Mouse (Mus musculus): ENCODE results near the gene Mrpl55.

- TF ChIP-seq HCFC1 (IDR thresholded peaks at IDR 0.05; ENCODE audit: borderline replicate concordance, insufficient read depth, low read length) (peak; percentile 44; the same call in 1 of the 2 replicates), MAFK (IDR thresholded peaks at IDR 0.05; ENCODE audit: insufficient read depth, low read depth, low read length) (no peak), ZNF384 (IDR thresholded peaks at IDR 0.05; ENCODE audit: low read depth, low read length) (no peak)
Measured at GRCm38 (mm10) chr11:59208153-59208831, 6.0 kb downstream of the Mrpl55 start, which contains the start of gene 2310033P09Rik.

All from ES-E14 (cell line).